Mouse (Mus musculus): ENCODE measurements around the gene Ccnb2. TPM values are rescaled to one million over a fixed set of nuclear protein-coding genes. Genes with fewer than 3 reads are reported as not detected.

Ccnb2 gene
- polyA plus RNA-seq, 1 experiment from 2014 or later, result 190 TPM

- no peak overlapping the region for H3K27ac ChIP-seq (ENCODE audit: low read depth, low read length)
- H3K4me2 ChIP-seq (ENCODE audit: low read depth), result no peak overlapping the region
- WGBS, result 90% methylated on average over 3 of the region's 3 CpGs
- H3K9ac ChIP-seq (ENCODE audit: low read length), result no peak overlapping the region
- no peak for DNase-seq (ENCODE audit: low spot score)
- no peak overlapping the region for H3K4me3 ChIP-seq (ENCODE audit: low read depth, low read length)
- H3K36me3 ChIP-seq (ENCODE audit: control insufficient read depth, insufficient read depth, low read length), result no peaks in the 10 kb centered on the region
- no peak for ATAC-seq (ENCODE audit: insufficient read depth, low FRiP score, low TSS enrichment)
- no peaks in the 10 kb centered on the region for H3K4me1 ChIP-seq (ENCODE audit: control insufficient read depth, insufficient read depth, low read length)
- no peaks in the 10 kb centered on the region for H3K27me3 ChIP-seq (ENCODE audit: control insufficient read depth, insufficient read depth, low read length)
- H3K9me3 ChIP-seq (ENCODE audit: control insufficient read depth, low read length), result no peaks in the 10 kb centered on the region
These were observed 31.8 kb downstream of the Ccnb2 start for GRCm38 (mm10) chr9:70389548-70389947.

- H3K9ac ChIP-seq (ENCODE audit: low read length), result no peak overlapping the region
- no peak overlapping the region for H3K4me2 ChIP-seq (ENCODE audit: low read depth)
- H3K4me3 ChIP-seq (ENCODE audit: low read depth, low read length), result no peak overlapping the region
- no peaks in the 10 kb centered on the region for H3K4me1 ChIP-seq (ENCODE audit: control insufficient read depth, insufficient read depth, low read length)
- H3K27ac ChIP-seq (ENCODE audit: low read depth, low read length), result no peak overlapping the region
- no peaks in the 10 kb centered on the region for H3K36me3 ChIP-seq (ENCODE audit: control insufficient read depth, insufficient read depth, low read length)
- WGBS, result 94% methylated on average over 4 of the region's 4 CpGs
- no peak for ATAC-seq (ENCODE audit: insufficient read depth, low FRiP score, low TSS enrichment)
- no peak for DNase-seq (ENCODE audit: low spot score)
- no peaks in the 10 kb centered on the region for H3K9me3 ChIP-seq (ENCODE audit: control insufficient read depth, low read length)
- H3K27me3 ChIP-seq (ENCODE audit: control insufficient read depth, insufficient read depth, low read length), result no peaks in the 10 kb centered on the region
These were observed 33.8 kb downstream of the Ccnb2 start for GRCm38 (mm10) chr9:70387410-70388119.

DNA sequence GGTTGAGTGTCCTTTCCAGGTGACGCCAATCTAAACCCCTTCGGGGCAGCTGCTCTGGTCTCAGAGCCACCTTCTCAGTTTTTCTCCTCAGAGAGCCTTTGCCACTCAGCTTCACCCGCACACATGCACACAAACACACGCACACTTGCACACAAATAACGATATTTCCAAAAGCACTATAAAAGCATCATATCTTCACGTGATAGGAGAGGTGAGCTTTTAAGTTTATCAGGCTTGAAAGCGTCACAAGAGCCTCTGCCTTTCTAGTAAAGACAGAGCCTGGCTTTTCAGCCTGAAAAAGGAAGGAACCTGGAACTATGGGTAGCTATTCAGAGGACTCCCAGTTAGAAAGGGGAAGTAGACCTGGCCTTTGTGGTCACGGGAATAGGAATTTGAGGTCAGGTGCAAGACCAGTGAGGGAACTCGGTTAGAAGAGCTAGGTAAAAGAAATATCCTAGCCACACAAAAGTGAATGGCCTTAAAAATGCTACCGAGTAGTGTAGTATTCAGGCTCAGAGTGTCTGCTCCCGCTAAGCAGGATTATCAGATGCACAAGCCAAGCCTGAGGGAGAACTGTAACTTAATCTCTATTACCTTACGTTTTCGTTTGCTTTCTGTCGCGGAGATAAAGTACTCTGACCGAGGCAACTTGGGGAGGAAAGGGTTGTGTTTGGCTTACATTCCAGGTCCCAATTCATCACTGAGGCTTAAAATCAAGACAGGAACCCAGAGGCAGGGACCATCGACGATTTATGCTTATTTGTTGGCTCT lies 36.2 kb downstream of the Ccnb2 start:
- Histone ChIP-seq H3K27ac (ENCODE audit: low read depth, low read length) (no peak overlapping the region), H3K9me3 (ENCODE audit: control insufficient read depth, low read length) (no peaks in the 10 kb centered on the region), H3K4me1 (ENCODE audit: control insufficient read depth, insufficient read depth, low read length) (no peaks in the 10 kb centered on the region), H3K4me2 (ENCODE audit: low read depth) (no peak overlapping the region), H3K4me3 (ENCODE audit: low read depth, low read length) (no peak overlapping the region), H3K36me3 (ENCODE audit: control insufficient read depth, insufficient read depth, low read length) (no peaks in the 10 kb centered on the region), H3K9ac (ENCODE audit: low read length) (no peak overlapping the region), H3K27me3 (ENCODE audit: control insufficient read depth, insufficient read depth, low read length) (no peaks in the 10 kb centered on the region)
- WGBS, result 86% methylated on average over 18 of the region's 18 CpGs
- DNase-seq (ENCODE audit: low spot score) (no peak), ATAC-seq (ENCODE audit: insufficient read depth, low FRiP score, low TSS enrichment) (no peak)

- Histone ChIP-seq H3K27ac (ENCODE audit: low read depth, low read length) (no peak overlapping the region), H3K4me2 (ENCODE audit: low read depth) (no peak overlapping the region), H3K4me1 (ENCODE audit: control insufficient read depth, insufficient read depth, low read length) (no peaks in the 10 kb centered on the region), H3K27me3 (ENCODE audit: control insufficient read depth, insufficient read depth, low read length) (no peaks in the 10 kb centered on the region), H3K36me3 (ENCODE audit: control insufficient read depth, insufficient read depth, low read length) (no peaks in the 10 kb centered on the region), H3K9me3 (ENCODE audit: control insufficient read depth, low read length) (no peaks in the 10 kb centered on the region), H3K9ac (ENCODE audit: low read length) (no peak overlapping the region), H3K4me3 (ENCODE audit: low read depth, low read length) (no peak overlapping the region)
- 94% methylated on average over 4 of the region's 4 CpGs for WGBS
- ATAC-seq (ENCODE audit: insufficient read depth, low FRiP score, low TSS enrichment) (no peak), DNase-seq (ENCODE audit: low spot score) (no peak)
These were observed 36.9 kb downstream of the Ccnb2 start for GRCm38 (mm10) chr9:70384494-70384893.

DNA sequence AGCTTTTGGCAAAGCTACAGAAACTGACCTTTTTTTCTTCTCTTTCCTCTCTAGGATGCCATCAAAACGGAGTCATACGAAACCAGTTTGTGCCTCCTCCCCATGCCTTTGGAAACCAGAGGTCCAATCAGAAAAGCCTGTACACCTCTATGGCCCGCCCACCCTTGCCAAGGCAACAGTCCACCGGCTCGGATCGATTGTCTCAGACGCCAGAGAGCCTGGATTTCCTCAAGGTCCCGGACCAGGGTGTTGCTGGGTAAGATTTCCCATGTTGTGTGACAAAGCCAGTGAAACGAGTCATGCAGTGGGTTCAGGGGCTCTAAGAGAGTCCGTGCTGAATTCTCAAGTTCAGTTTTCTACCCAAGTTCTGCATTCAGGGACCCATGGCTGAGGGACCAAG lies 37.6 kb downstream of the Ccnb2 start:
- ATAC-seq (ENCODE audit: insufficient read depth, low FRiP score, low TSS enrichment), result no peak
- Histone ChIP-seq H3K4me2 (ENCODE audit: low read depth) (no peak overlapping the region), H3K9ac (ENCODE audit: low read length) (no peak overlapping the region), H3K27me3 (ENCODE audit: control insufficient read depth, insufficient read depth, low read length) (no peaks in the 10 kb centered on the region), H3K4me3 (ENCODE audit: low read depth, low read length) (no peak overlapping the region), H3K9me3 (ENCODE audit: control insufficient read depth, low read length) (no peaks in the 10 kb centered on the region), H3K36me3 (ENCODE audit: control insufficient read depth, insufficient read depth, low read length) (no peaks in the 10 kb centered on the region), H3K27ac (ENCODE audit: low read depth, low read length) (no peak overlapping the region), H3K4me1 (ENCODE audit: control insufficient read depth, insufficient read depth, low read length) (no peaks in the 10 kb centered on the region)
- no peak for DNase-seq (ENCODE audit: low spot score)
- WGBS, result 70% methylated on average over 10 of the region's 10 CpGs

DNA sequence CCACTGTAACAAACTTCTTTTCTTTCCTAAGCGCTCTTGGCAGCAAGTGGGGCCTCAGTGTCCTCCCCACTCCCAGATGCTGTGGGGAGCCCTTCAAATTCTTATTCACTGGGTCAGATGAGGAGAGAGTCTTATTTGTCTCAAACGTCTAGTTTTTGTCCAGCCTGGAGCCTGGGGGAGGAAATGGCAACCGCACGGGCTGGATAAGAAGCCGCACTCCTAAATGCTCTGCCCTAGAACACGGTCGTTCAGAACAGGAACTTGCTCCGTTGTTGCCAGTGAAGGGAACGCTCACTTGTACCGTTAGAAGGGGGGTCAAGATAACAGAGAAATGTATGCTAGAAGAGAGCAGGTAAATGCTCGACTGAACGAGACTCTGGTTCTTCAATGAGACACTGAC lies 39.3 kb downstream of the Ccnb2 start:
- 91% methylated on average over 12 of the region's 12 CpGs for WGBS
- ATAC-seq (ENCODE audit: insufficient read depth, low FRiP score, low TSS enrichment), result no peak
- no peak overlapping the region for H3K4me3 ChIP-seq (ENCODE audit: low read depth, low read length)
- no peak overlapping the region for H3K4me2 ChIP-seq (ENCODE audit: low read depth)
- no peak for DNase-seq (ENCODE audit: low spot score)
- no peaks in the 10 kb centered on the region for H3K4me1 ChIP-seq (ENCODE audit: control insufficient read depth, insufficient read depth, low read length)
- H3K27me3 ChIP-seq (ENCODE audit: control insufficient read depth, insufficient read depth, low read length), result no peaks in the 10 kb centered on the region
- H3K36me3 ChIP-seq (ENCODE audit: control insufficient read depth, insufficient read depth, low read length), result no peaks in the 10 kb centered on the region
- no peaks in the 10 kb centered on the region for H3K9me3 ChIP-seq (ENCODE audit: control insufficient read depth, low read length)
- H3K27ac ChIP-seq (ENCODE audit: low read depth, low read length), result no peak overlapping the region
- no peak overlapping the region for H3K9ac ChIP-seq (ENCODE audit: low read length)

DNA sequence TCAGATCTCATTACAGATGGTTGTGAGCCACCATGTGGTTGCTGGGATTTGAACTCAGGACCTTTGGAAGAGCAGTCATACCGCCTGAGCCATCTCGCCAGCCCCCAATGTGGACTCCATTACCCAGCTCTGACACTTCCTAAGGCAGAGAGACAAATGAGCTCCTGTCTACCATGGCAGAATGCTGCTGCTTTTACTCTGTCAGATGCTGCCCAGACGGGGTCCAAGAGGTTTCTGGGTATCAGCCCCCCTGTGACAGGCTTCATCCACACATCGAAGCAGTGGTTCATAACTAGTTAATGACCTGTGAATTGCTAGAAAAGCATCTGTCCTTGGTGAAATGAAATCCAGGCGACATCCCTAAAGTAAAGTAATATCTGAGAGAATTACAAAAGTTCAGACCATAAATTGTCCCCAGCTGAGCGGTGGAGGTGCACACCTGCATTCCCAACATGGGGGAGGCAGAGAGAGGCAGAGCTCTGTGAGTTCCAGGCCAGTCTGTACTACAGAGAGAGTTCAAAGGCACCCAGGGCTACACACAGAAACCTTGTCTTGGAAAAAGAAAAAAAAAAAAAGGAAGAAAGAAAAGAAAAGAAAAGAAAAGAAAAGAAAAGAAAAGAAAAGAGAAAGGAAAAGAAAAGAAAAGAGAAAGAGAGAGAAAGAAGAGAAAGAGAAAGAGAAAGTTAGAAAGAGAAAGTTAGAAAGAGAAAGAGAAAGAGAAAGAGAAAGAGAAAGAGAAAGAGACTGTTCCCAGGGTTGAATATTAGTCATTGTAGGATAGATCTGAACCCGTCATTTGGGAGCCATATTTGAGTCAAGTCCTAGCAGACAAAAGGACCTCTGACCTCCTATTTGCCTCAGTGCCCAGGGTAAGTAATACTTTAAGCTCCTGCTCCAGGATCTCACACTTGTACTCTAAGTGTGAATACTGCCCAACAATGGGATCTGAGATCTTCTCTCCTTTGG lies 41.6 kb downstream of the Ccnb2 start:
- H3K36me3 ChIP-seq (ENCODE audit: control insufficient read depth, insufficient read depth, low read length), result no peaks in the 10 kb centered on the region

GRCm38 (mm10) chr9:70371638-70372037 lies 49.7 kb downstream of the Ccnb2 start:
- no peak for ATAC-seq (ENCODE audit: insufficient read depth, low FRiP score, low TSS enrichment)

More for the DNA sequence above, 41.6 kb downstream of the Ccnb2 start:
- Histone ChIP-seq H3K9ac (ENCODE audit: low read length) (no peak overlapping the region), H3K4me1 (ENCODE audit: control insufficient read depth, insufficient read depth, low read length) (no peaks in the 10 kb centered on the region), H3K27me3 (ENCODE audit: control insufficient read depth, insufficient read depth, low read length) (no peaks in the 10 kb centered on the region), H3K4me3 (ENCODE audit: low read depth, low read length) (no peak overlapping the region), H3K27ac (ENCODE audit: low read depth, low read length) (no peak overlapping the region), H3K4me2 (ENCODE audit: low read depth) (no peak overlapping the region), H3K9me3 (ENCODE audit: control insufficient read depth, low read length) (no peaks in the 10 kb centered on the region)
- WGBS, result 78% methylated on average over 7 of the region's 7 CpGs
- no peak for DNase-seq (ENCODE audit: low spot score)
- ATAC-seq (ENCODE audit: insufficient read depth, low FRiP score, low TSS enrichment), result no peak

More at GRCm38 (mm10) chr9:70371638-70372037, 49.7 kb downstream of the Ccnb2 start:
- no peaks in the 10 kb centered on the region for H3K27me3 ChIP-seq (ENCODE audit: control insufficient read depth, insufficient read depth, low read length)
- H3K9me3 ChIP-seq (ENCODE audit: control insufficient read depth, low read length), result no peaks in the 10 kb centered on the region
- WGBS, result 68% methylated on average over 5 of the region's 5 CpGs
- no peak overlapping the region for H3K9ac ChIP-seq (ENCODE audit: low read length)
- H3K27ac ChIP-seq (ENCODE audit: low read depth, low read length), result no peak overlapping the region
- no peaks in the 10 kb centered on the region for H3K36me3 ChIP-seq (ENCODE audit: control insufficient read depth, insufficient read depth, low read length)
- no peak overlapping the region for H3K4me2 ChIP-seq (ENCODE audit: low read depth)
- no peaks in the 10 kb centered on the region for H3K4me1 ChIP-seq (ENCODE audit: control insufficient read depth, insufficient read depth, low read length)
- DNase-seq (ENCODE audit: low spot score), result no peak
- H3K4me3 ChIP-seq (ENCODE audit: low read depth, low read length), result no peak overlapping the region

Data from neural tube, embryonic 11.5 days (tissue).